Mouse (Mus musculus) cerebellum, adult 2 months (tissue): ENCODE data around the gene Cpne8.

Experiments used
- CTCF ChIP-seq: fragments of 200-500 bp; IDR thresholded peaks from 2 replicates; pipeline ENCODE4 v1.5.1; 2011; ENCODE audit warnings: low read depth, mild to moderate bottlenecking, control low read depth, low read length, moderate library complexity, borderline replicate concordance; ENCODE audit not compliant: insufficient read depth
- POLR2A ChIP-seq: fragments of 200-500 bp; IDR thresholded peaks from 2 replicates; pipeline ENCODE4 v1.6.1; 2011; ENCODE audit warnings: low read length, control low read depth, borderline replicate concordance; ENCODE audit not compliant: insufficient read depth

GRCm38 (mm10) chr15:90568050-90568449, 111.2 kb downstream of the Cpne8 start:
- TF ChIP-seq POLR2A (no peak), CTCF (no peak)
